Mouse (Mus musculus) testis, adult 2 months (tissue): ENCODE results near the gene Plce1. TPM values are rescaled to one million over a fixed set of nuclear protein-coding genes. Genes with fewer than 3 reads are reported as not detected.

ENCODE experiments used
- H3K27ac ChIP-seq: fragments of 200-500 bp; 2 replicates; pipeline ENCODE4 v1.5.1; 2012; ENCODE audit warnings: low read depth, low read length; ENCODE audit not compliant: control insufficient read depth, insufficient read depth
- H3K27me3 ChIP-seq: fragments of 200-500 bp; 2 replicates; pipeline ENCODE4 v1.6.1; 2012; ENCODE audit warnings: mild to moderate bottlenecking, low read length, moderate library complexity; ENCODE audit not compliant: control insufficient read depth, insufficient read depth
- H3K36me3 ChIP-seq: fragments of 200-500 bp; 2 replicates; pipeline ENCODE4 v1.6.1; 2012; ENCODE audit warnings: mild to moderate bottlenecking, low read length; ENCODE audit not compliant: control insufficient read depth, insufficient read depth
- H3K4me1 ChIP-seq: fragments of 200-500 bp; 2 replicates; pipeline ENCODE4 v1.6.1; 2012; ENCODE audit warnings: low read length; ENCODE audit not compliant: control insufficient read depth, insufficient read depth
- H3K4me3 ChIP-seq: fragments of 200-500 bp; 2 replicates; pipeline ENCODE4 v1.5.1; 2012; ENCODE audit warnings: low read depth, mild to moderate bottlenecking, low read length, moderate library complexity, mixed read lengths; ENCODE audit not compliant: control insufficient read depth
- CTCF ChIP-seq: fragments of 200-500 bp; IDR thresholded peaks from 2 replicates; pipeline ENCODE4 v1.5.1; 2012; ENCODE audit warnings: low read depth, mild to moderate bottlenecking, inconsistent platforms, low read length, moderate library complexity; ENCODE audit not compliant: control insufficient read depth, insufficient read depth, insufficient replicate concordance
- POLR2A ChIP-seq: fragments of 200-500 bp; IDR thresholded peaks from 2 replicates; pipeline ENCODE4 v1.6.1; 2012; ENCODE audit warnings: low read depth, mild to moderate bottlenecking, inconsistent platforms, low read length, moderate library complexity; ENCODE audit not compliant: control insufficient read depth
- polyA plus RNA-seq: library from polyadenylated mRNA; depleted of rRNA; stranded (reverse); fragments of >200 nt; gene quantifications from 2 replicates; pipeline ENCODE4 v1.2.3, GENCODE M21; 2012

The Plce1 gene
- polyA plus RNA-seq, 1 experiment: 2.4 TPM

DNA sequence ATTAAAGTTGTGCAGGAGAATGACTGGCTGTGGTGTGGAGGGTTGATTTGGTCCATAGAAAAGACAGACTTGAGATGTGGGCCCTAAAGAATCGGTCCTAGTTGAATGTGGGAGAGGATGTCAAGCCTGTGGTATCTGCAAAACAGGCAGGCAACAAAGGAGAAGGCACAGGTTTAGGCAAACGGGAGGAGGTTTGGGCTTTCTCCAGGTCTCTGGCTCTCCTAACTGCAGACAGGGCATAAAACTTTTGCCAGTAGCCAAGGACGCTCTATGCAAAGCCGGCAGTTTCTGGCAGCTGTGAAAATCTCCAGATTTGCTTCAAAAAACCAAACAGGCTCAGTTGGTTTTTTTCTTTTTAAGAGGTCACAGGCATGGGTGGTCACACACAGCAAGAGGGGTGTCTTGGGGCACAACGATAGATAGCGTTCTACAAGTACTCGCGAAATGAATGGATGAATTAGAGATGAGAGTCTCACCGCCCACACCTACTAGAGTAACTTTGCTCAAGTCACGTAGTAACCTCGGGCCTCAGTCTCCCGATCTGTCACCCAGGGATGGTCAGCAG lies 671 bp upstream of the Plce1 start:
- Histone ChIP-seq H3K27me3 (peaks cover 5% of the 10 kb centered on the region), H3K4me3 (peak overlapping the region; percentile 37), H3K27ac (no peak overlapping the region), H3K4me1 (peaks cover 10% of the 10 kb centered on the region), H3K36me3 (no peaks in the 10 kb centered on the region)
- TF ChIP-seq POLR2A (no peak), CTCF (no peak)

- H3K36me3 ChIP-seq: no peaks in the 10 kb centered on the region
- peaks cover 5% of the 10 kb centered on the region for H3K27me3 ChIP-seq
- H3K27ac ChIP-seq: no peak overlapping the region
- no peak for TF ChIP-seq POLR2A
- TF ChIP-seq CTCF: no peak
- no peak overlapping the region for H3K4me3 ChIP-seq
- peaks cover 10% of the 10 kb centered on the region for H3K4me1 ChIP-seq
Measured at GRCm38 (mm10) chr19:38481906-38482305, 997 bp downstream of the Plce1 start.

- H3K4me1 ChIP-seq: peaks cover 10% of the 10 kb centered on the region
- peaks cover 5% of the 10 kb centered on the region for H3K27me3 ChIP-seq
- H3K36me3 ChIP-seq: no peaks in the 10 kb centered on the region
- TF ChIP-seq CTCF (no peak), POLR2A (no peak)
- H3K27ac ChIP-seq: no peak overlapping the region
- H3K4me3 ChIP-seq: no peak overlapping the region
Measured at GRCm38 (mm10) chr19:38482406-38483181, 1.7 kb downstream of the Plce1 start.

GRCm38 (mm10) chr19:38485779-38486555 lies 5.1 kb downstream of the Plce1 start:
- no peaks in the 10 kb centered on the region for H3K36me3 ChIP-seq
- TF ChIP-seq POLR2A (no peak), CTCF (no peak)
- no peak overlapping the region for H3K4me3 ChIP-seq
- H3K27ac ChIP-seq: no peak overlapping the region
- H3K4me1 ChIP-seq: peaks cover 8% of the 10 kb centered on the region
- peaks cover 5% of the 10 kb centered on the region for H3K27me3 ChIP-seq

GRCm38 (mm10) chr19:38487501-38487900 lies 6.6 kb downstream of the Plce1 start:
- no peaks in the 10 kb centered on the region; the same call in 1 of the 2 replicates for H3K27me3 ChIP-seq
- H3K36me3 ChIP-seq: no peaks in the 10 kb centered on the region
- H3K27ac ChIP-seq: no peak overlapping the region
- no peak overlapping the region for H3K4me3 ChIP-seq
- TF ChIP-seq POLR2A (no peak), CTCF (no peak)
- no peaks in the 10 kb centered on the region; the same call in 1 of the 2 replicates for H3K4me1 ChIP-seq

- Histone ChIP-seq H3K4me3 (no peak overlapping the region), H3K4me1 (no peaks in the 10 kb centered on the region; the same call in 1 of the 2 replicates), H3K27me3 (no peaks in the 10 kb centered on the region), H3K27ac (no peak overlapping the region), H3K36me3 (no peaks in the 10 kb centered on the region)
- TF ChIP-seq POLR2A (no peak), CTCF (no peak)
Measured at GRCm38 (mm10) chr19:38488103-38488912, 7.4 kb downstream of the Plce1 start.

- Histone ChIP-seq H3K27me3 (no peaks in the 10 kb centered on the region), H3K27ac (no peak overlapping the region), H3K36me3 (no peaks in the 10 kb centered on the region), H3K4me1 (no peaks in the 10 kb centered on the region), H3K4me3 (no peak overlapping the region)
- TF ChIP-seq POLR2A (no peak), CTCF (no peak)
Measured at GRCm38 (mm10) chr19:38498233-38498632, 17.3 kb downstream of the Plce1 start.
